Mouse (Mus musculus) monocyte, adult 5-6 weeks (primary cell): ENCODE data around the gene Gal3st2b. TPM values are rescaled to one million over a fixed set of nuclear protein-coding genes. Genes with fewer than 3 reads are reported as not detected.
"Not testable (repeated sequence)": the region's sequence is repeated elsewhere in the genome, so short reads cannot be mapped to it uniquely, and the experiment has no call there.

Experiments used
- ATAC-seq: fragments of 153-309, 156-312 bp; replicated peaks from 2 replicates; pipeline ENCODE4 v1.8.0; 2017; ENCODE audit warnings: mild to moderate bottlenecking; ENCODE audit not compliant: low TSS enrichment, insufficient number of reproducible peaks, severe bottlenecking, poor library complexity, low FRiP score
- total RNA-seq: library from RNA; stranded (forward); fragments of 200-1000, 200-491, 200-594 nt; gene quantifications from 3 replicates; pipeline ENCODE4 v1.2.3, GENCODE M21; 2017

Gene Gal3st2b
- total RNA-seq, 1 experiment from 2014 or later = not detected

DNA sequence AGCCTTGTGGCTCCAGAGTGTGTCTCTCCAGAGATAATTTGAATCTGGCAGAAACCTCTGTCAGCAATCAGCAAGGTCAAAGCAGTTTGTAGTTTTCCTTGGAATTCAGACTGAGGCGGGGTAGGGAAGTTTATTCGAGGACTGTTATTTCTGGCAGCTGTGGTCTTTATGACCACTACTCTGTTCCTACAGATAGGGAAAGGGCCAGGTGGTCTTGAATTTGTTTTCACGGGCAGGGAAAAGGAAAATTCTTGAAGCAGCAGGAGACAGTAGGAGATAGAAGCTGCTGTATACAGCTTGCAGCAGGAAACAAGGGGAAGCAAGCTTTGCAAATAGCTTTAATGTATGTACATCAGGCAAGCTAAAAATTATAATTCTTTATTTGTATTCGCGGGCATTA, 52.3 kb downstream of the Gal3st2b start:
- not testable (repeated sequence) for ATAC-seq

DNA sequence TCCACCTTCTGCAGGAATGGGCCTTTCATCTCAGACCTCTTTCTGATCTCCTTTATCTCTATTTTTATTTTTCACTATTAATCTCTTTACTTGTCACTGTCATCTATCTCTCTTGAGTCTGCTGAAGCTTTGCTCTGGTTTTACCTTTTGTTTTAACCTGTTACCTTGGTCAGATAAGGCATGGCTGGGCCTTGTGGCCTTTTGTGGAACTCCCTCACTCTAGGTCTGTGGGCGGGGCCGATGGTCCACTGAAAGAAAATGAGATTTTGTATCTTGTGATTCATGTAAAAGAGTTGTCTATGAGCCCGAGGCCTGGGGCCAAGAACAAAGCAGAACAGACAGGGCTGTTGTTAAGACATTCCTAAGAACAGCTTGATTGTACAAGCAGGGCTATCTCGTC, 52.7 kb downstream of the Gal3st2b start:
- ATAC-seq = not testable (repeated sequence)

GRCm38 (mm10) chr1:93975764-93976163, 57.7 kb downstream of the Gal3st2b start:
- ATAC-seq = peak; percentile 43

DNA sequence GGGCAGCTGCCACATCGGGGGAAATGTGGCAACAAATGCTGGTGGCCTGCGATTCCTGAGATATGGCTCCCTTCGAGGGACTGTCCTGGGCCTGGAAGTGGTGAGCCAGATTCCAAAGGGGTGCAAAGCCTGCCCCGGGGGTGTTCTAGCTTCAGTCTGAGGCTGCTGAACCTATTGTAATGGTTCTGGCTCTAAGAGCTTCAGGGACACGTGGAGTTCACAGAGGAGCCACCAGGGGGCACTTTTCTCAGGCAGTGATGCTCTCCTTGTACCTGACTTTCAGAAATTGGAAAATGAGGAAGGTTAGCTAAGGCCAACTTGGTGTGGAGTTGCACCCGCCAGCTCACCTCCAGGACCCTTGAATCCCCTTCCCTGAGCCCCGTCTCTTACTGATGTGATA, 60.2 kb downstream of the Gal3st2b start:
- peak; percentile 65 for ATAC-seq

- 0 out of 2 replicates have a peak, but pooled peaks have one; percentile 44 for ATAC-seq
These were observed 62.8 kb downstream of the Gal3st2b start for GRCm38 (mm10) chr1:93980932-93981331.

DNA sequence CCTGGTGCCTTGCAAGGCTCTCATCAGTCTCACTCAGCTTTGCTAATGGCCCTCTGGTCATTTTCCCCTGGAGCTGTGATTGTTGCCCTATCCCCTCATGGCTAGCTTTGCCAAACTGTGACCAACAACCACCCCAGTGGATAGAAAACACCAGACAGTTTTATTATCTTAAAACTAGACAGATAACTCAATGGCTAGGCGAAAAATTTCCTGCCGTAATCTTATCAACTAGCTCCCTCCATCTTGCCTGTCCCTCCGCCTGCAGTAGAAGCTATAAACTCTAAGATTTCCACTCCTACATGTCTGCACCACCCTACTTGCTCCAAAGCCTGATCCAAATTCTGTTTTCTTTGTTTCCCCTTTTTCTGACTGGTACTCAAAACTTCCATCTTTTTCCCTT, 68.1 kb downstream of the Gal3st2b start:
- ATAC-seq = no peak

- no peak for ATAC-seq
These were observed 70.7 kb downstream of the Gal3st2b start for GRCm38 (mm10) chr1:93988786-93989185.

GRCm38 (mm10) chr1:93990209-93990608, 72.1 kb downstream of the Gal3st2b start, which contains the start of gene Gal3st2c:
Gene Gal3st2c (plus strand): TSS chr1:93990509.
- not testable (repeated sequence) for ATAC-seq

DNA sequence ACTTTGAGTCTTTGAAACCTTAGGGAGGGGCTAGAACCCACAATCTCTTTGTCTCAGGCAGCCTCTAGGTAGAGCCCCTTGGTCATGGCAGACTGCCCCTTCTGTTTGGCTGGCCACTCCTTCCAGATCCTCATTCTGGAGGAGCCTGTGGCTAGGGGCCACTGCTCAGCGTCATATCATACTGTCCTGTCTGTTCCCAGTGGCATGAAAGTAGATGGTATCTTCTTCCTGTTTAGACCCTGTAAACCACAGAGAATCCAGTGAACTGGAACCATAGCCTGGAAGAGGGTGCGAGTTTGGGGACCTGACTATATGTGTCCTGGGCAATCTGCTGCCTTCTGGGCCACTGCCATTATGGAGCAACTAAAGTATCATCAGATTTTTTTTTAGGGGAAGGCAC, 73.0 kb downstream of the Gal3st2b start:
- ATAC-seq = not testable (repeated sequence)

DNA sequence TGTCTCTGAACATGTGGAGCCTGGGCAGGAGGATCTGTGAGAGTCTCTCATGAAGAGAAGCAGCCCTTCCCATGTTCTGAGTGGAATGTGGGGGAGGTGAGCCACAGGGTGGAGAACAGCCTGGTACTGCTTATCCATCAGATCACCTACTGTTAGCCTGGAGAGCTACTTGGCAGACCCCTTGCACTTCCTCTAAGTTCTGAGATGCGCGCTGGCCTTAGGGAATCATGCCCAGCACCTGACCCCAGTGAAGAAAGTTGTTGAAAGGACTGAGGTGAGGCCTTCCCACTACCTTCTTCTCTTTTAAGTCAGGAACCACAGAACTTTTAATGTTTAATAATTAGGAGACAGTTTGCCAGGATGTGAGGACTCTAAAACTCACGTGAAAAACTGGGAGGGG, 73.4 kb downstream of the Gal3st2b start:
- ATAC-seq = not testable (repeated sequence)

Other genes with a start within 250 kb of the Gal3st2b start
- gene Bok, start 232.7 kb upstream of the Gal3st2b start, total RNA-seq = not detected in 3 replicates
- gene Atg4b, start 166.8 kb upstream of the Gal3st2b start, total RNA-seq = 21.7 to 86.4 TPM (median 55.1 TPM) in 3 replicates
- 6.8 to 26.3 TPM (median 11.5 TPM) in 3 replicates for gene Thap4, start 163.4 kb upstream of the Gal3st2b start, total RNA-seq
- gene Dtymk, start 116.4 kb upstream of the Gal3st2b start, total RNA-seq = 27.4 to 45.3 TPM (median 39.4 TPM) in 3 replicates
- 31.0 to 39.7 TPM (median 38.6 TPM) in 3 replicates for gene Ing5, start 114.3 kb upstream of the Gal3st2b start, total RNA-seq
- gene D2hgdh, start 93.4 kb upstream of the Gal3st2b start, total RNA-seq = 11.0 to 33.9 TPM (median 14.0 TPM) in 3 replicates
- not detected in 3 replicates for gene Gal3st2, start 57.0 kb upstream of the Gal3st2b start, total RNA-seq
- gene Gal3st2c, start 72.2 kb downstream of the Gal3st2b start, total RNA-seq = not detected in 3 replicates
- not detected in 3 replicates for gene Neu4, start 102.1 kb downstream of the Gal3st2b start, total RNA-seq
- 0.19 to 1.4 TPM in 2 of 3 replicates, not detected in the other for gene Pdcd1, start 134.2 kb downstream of the Gal3st2b start, total RNA-seq